Mouse (Mus musculus): ENCODE data around the gene Nab1. TPM values are rescaled to one million over a fixed set of nuclear protein-coding genes. Genes with fewer than 3 reads are reported as not detected.

The Nab1 gene
- total RNA-seq, 2 experiments from 2014 or later = 9.3 to 11.7 TPM

GRCm38 (mm10) chr1:52421623-52422022 is 78.9 kb downstream of the Nab1 start:
- intact Hi-C loops (cut with DNase I) = no loop called here
- DNase-seq = no peak

GRCm38 (mm10) chr1:52419088-52419819 is 81.2 kb downstream of the Nab1 start:
- no peak for DNase-seq
- intact Hi-C loops (cut with DNase I) = no loop called here

Other genes with a start within 250 kb of the Nab1 start
- under 1 TPM; 0.26 to 0.39 TPM for gene Nemp2, start 130.0 kb upstream of the Nab1 start, total RNA-seq (2021)
- 1 to 10 TPM; 5.8 to 6.5 TPM for gene Mfsd6, start 226.8 kb upstream of the Nab1 start, total RNA-seq (2021)

All from gastrocnemius, postnatal 36 days (tissue).